Mouse (Mus musculus) thymus, adult 2 months (tissue): ENCODE measurements around the gene Elavl3.

ENCODE experiments used
- CTCF ChIP-seq: fragments of 200-500 bp; IDR thresholded peaks from 2 replicates; pipeline ENCODE4 v1.5.1; 2012; ENCODE audit warnings: mild to moderate bottlenecking, control low read depth, low read length, moderate library complexity, borderline replicate concordance; ENCODE audit not compliant: control insufficient read depth, poor library complexity, insufficient read depth; ENCODE audit errors: extremely low read depth
- POLR2A ChIP-seq: fragments of 200-500 bp; IDR thresholded peaks from 2 replicates; pipeline ENCODE4 v1.6.1; 2012; ENCODE audit warnings: mild to moderate bottlenecking, low read length, control low read depth, moderate library complexity; ENCODE audit not compliant: control insufficient read depth, poor library complexity, insufficient read depth; ENCODE audit errors: extremely low read depth

GRCm38 (mm10) chr9:22070791-22071573, 19.2 kb upstream of the Elavl3 start, which contains the start of the genes Gm49318 and Zfp653:
- peak; percentile 47 for TF ChIP-seq CTCF
- peak; percentile 31; the same call in 1 of the 2 replicates for TF ChIP-seq POLR2A
